Mouse (Mus musculus) stomach, postnatal 0 days (tissue): ENCODE data around the gene 4933407L21Rik.

Experiments used
- CTCF ChIP-seq: IDR thresholded peaks from 2 replicates; pipeline ENCODE4 v1.5.1; 2016; ENCODE audit warnings: antibody characterized with exemption, low read depth, mild to moderate bottlenecking, moderate library complexity
- EP300 ChIP-seq: optimal IDR thresholded peaks from 2 replicates; pipeline ENCODE3; 2016; ENCODE audit warnings: antibody characterized with exemption

GRCm38 (mm10) chr1:85977709-85978108, 49.4 kb downstream of the 4933407L21Rik start:
- TF ChIP-seq CTCF (no peak), EP300 (no peak)
